Mouse (Mus musculus) midbrain, postnatal 0 days (tissue): ENCODE results near the gene Barhl2. TPM values are rescaled to one million over a fixed set of nuclear protein-coding genes. Genes with fewer than 3 reads are reported as not detected.

Experiments
- ATAC-seq: fragments of 200-750 bp; cut with Nextera tagmentation; 2 replicates; pipeline ENCODE4 v1.8.0; 2017; ENCODE audit warnings: moderate number of reproducible peaks, mild to moderate bottlenecking, moderate TSS enrichment, moderate library complexity; ENCODE audit not compliant: low FRiP score
- DNase-seq: peaks from one replicate; pipeline ENCODE4 v3.0.0-alpha.2; 2015; ENCODE audit warnings: low spot score
- H3K27ac ChIP-seq: fragments of 300-500 bp; sonication (generic); 2 replicates; pipeline ENCODE4 v1.5.1; 2014; ENCODE audit warnings: low read depth, mild to moderate bottlenecking, low read length, mixed read lengths
- H3K27me3 ChIP-seq: fragments of 300-500 bp; sonication (generic); 2 replicates; pipeline ENCODE4 v1.6.1; 2014; ENCODE audit warnings: low read length, control low read depth, mixed read lengths; ENCODE audit not compliant: insufficient read depth
- H3K36me3 ChIP-seq: fragments of 300-500 bp; sonication (generic); 2 replicates; pipeline ENCODE4 v1.6.1; 2014; ENCODE audit warnings: low read length, control low read depth, mixed read lengths; ENCODE audit not compliant: insufficient read depth
- H3K4me1 ChIP-seq: fragments of 300-500 bp; sonication (generic); 2 replicates; pipeline ENCODE4 v1.6.1; 2014; ENCODE audit warnings: mild to moderate bottlenecking, control low read depth, antibody characterized with exemption, low read length, mixed read lengths; ENCODE audit not compliant: insufficient read depth
- H3K4me2 ChIP-seq: fragments of 300-500 bp; sonication (generic); 2 replicates; pipeline ENCODE4 v1.6.1; 2014; ENCODE audit warnings: low read depth, mild to moderate bottlenecking, low read length, mixed read lengths; ENCODE audit not compliant: poor library complexity, severe bottlenecking
- H3K4me3 ChIP-seq: fragments of 300-500 bp; sonication (generic); 2 replicates; pipeline ENCODE4 v1.5.1; 2014; ENCODE audit warnings: low read depth, mild to moderate bottlenecking, low read length, moderate library complexity
- H3K9ac ChIP-seq: fragments of 300-500 bp; sonication (generic); replicated peaks from 2 replicates; pipeline ENCODE4 v1.6.1; 2014; ENCODE audit warnings: mild to moderate bottlenecking, low read length, moderate library complexity, mixed read lengths; ENCODE audit not compliant: poor library complexity, severe bottlenecking
- H3K9me3 ChIP-seq: fragments of 300-500 bp; sonication (generic); 2 replicates; pipeline ENCODE4 v1.6.1; 2016; ENCODE audit warnings: low read length, control low read depth
- CTCF ChIP-seq: IDR thresholded peaks from 2 replicates; pipeline ENCODE4 v1.5.1; 2016; ENCODE audit warnings: antibody characterized with exemption, mild to moderate bottlenecking
- whole genome bisulfite sequencing: fragments of 180-500 bp; shearing (Covaris S2); extraction: QIAGEN DNeasy Blood & Tissue Kit; methylation state at CpG from one replicate; pipeline ENCODE4 v1.1.7; 2014; 5-methylcytosine and 5-hydroxymethylcytosine counted together
- polyA plus RNA-seq: library from polyadenylated mRNA; unstranded; fragments of >200 nt; fragmentation: Nextera tagmentation; extraction: Ambion mirVana; gene quantifications from 2 replicates; pipeline ENCODE4 v1.2.1, GENCODE M21; 2015
- total RNA-seq: library from RNA; depleted of rRNA; stranded (reverse); fragments of >200 nt; gene quantifications from 2 replicates; pipeline ENCODE4 v1.2.3, GENCODE M21; 2014

Barhl2 gene
- total and polyA plus RNA-seq, 2 experiments from 2014 or later = 6.5 to 27.6 TPM

- DNase-seq = no peak
- WGBS = under 1% methylated on average over 41 of the region's 45 CpGs
- peak overlapping the region; percentile 25 for H3K4me3 ChIP-seq
- H3K9me3 ChIP-seq = no peaks in the 10 kb centered on the region
- H3K27me3 ChIP-seq = peaks cover 40% of the 10 kb centered on the region
- H3K4me1 ChIP-seq = peaks cover 1% of the 10 kb centered on the region; the same call in 1 of the 2 replicates
- H3K9ac ChIP-seq = peak overlapping the region; percentile 39
- no peak for TF ChIP-seq CTCF
- H3K4me2 ChIP-seq = peak overlapping the region; percentile 45
- H3K27ac ChIP-seq = peak overlapping the region; percentile 44
- ATAC-seq = no peak
- no peaks in the 10 kb centered on the region for H3K36me3 ChIP-seq
Measured at GRCm38 (mm10) chr5:106453181-106453885, 4.6 kb downstream of the Barhl2 start.

- H3K4me2 ChIP-seq = peak overlapping the region; percentile 45
- peaks cover 47% of the 10 kb centered on the region for H3K27me3 ChIP-seq
- peaks cover 4% of the 10 kb centered on the region; the same call in 1 of the 2 replicates for H3K4me1 ChIP-seq
- no peak overlapping the region for H3K27ac ChIP-seq
- H3K9ac ChIP-seq = no peak overlapping the region
- H3K4me3 ChIP-seq = peak overlapping the region; percentile 25
- no peaks in the 10 kb centered on the region for H3K36me3 ChIP-seq
- WGBS = 17% methylated on average over 2 of the region's 4 CpGs
- no peak for TF ChIP-seq CTCF
- H3K9me3 ChIP-seq = no peaks in the 10 kb centered on the region
- ATAC-seq (no peak), DNase-seq (no peak)
Measured at GRCm38 (mm10) chr5:106452686-106453085, 5.3 kb downstream of the Barhl2 start.

GRCm38 (mm10) chr5:106451681-106452440 lies 6.1 kb downstream of the Barhl2 start:
- TF ChIP-seq CTCF = no peak
- Histone ChIP-seq H3K27ac (peak overlapping the region; percentile 43; the same call in 1 of the 2 replicates), H3K4me1 (peaks cover 4% of the 10 kb centered on the region; the same call in 1 of the 2 replicates), H3K4me2 (peak overlapping the region; percentile 45), H3K4me3 (peak overlapping the region; percentile 29), H3K27me3 (peaks cover 50% of the 10 kb centered on the region), H3K36me3 (no peaks in the 10 kb centered on the region), H3K9me3 (no peaks in the 10 kb centered on the region), H3K9ac (no peak overlapping the region)
- ATAC-seq (no peak), DNase-seq (peak; percentile 52)
- 1% methylated on average over 32 of the region's 32 CpGs for WGBS

- WGBS = 29% methylated on average over 5 of the region's 5 CpGs
- H3K27me3 ChIP-seq = peaks cover 46% of the 10 kb centered on the region
- no peak overlapping the region for H3K27ac ChIP-seq
- no peaks in the 10 kb centered on the region for H3K36me3 ChIP-seq
- no peak for TF ChIP-seq CTCF
- no peak for DNase-seq
- peaks cover 4% of the 10 kb centered on the region; the same call in 1 of the 2 replicates for H3K4me1 ChIP-seq
- H3K4me3 ChIP-seq = no peak overlapping the region
- no peak for ATAC-seq
- H3K9me3 ChIP-seq = no peaks in the 10 kb centered on the region
- H3K4me2 ChIP-seq = peak overlapping the region; percentile 45; the same call in 1 of the 2 replicates
- no peak overlapping the region for H3K9ac ChIP-seq
Measured at GRCm38 (mm10) chr5:106450426-106451160, 7.4 kb downstream of the Barhl2 start.

- no peak overlapping the region for H3K27ac ChIP-seq
- no peak for TF ChIP-seq CTCF
- DNase-seq (no peak), ATAC-seq (no peak)
- no peak overlapping the region; the same call in 1 of the 2 replicates for H3K4me2 ChIP-seq
- H3K4me1 ChIP-seq = peaks cover 4% of the 10 kb centered on the region; the same call in 1 of the 2 replicates
- no peaks in the 10 kb centered on the region for H3K36me3 ChIP-seq
- H3K9me3 ChIP-seq = no peaks in the 10 kb centered on the region
- no peak overlapping the region for H3K4me3 ChIP-seq
- peaks cover 38% of the 10 kb centered on the region for H3K27me3 ChIP-seq
- 24% methylated on average over 4 of the region's 4 CpGs for WGBS
- H3K9ac ChIP-seq = no peak overlapping the region
Measured at GRCm38 (mm10) chr5:106449720-106450425, 8.1 kb downstream of the Barhl2 start.
